Mouse (Mus musculus) thymus, adult 18-20 months (tissue): ENCODE results near the gene Ifitm5.
"Not testable (repeated sequence)": the region's sequence is repeated elsewhere in the genome, so short reads cannot be mapped to it uniquely, and the experiment has no call there.

ENCODE experiments used
- DNase-seq, 2 experiments: peaks; one replicate each; pipeline ENCODE4 v3.0.0; 2022; ENCODE audit warnings: mixed read lengths in 2 of 2

Gene Ifitm5

DNA sequence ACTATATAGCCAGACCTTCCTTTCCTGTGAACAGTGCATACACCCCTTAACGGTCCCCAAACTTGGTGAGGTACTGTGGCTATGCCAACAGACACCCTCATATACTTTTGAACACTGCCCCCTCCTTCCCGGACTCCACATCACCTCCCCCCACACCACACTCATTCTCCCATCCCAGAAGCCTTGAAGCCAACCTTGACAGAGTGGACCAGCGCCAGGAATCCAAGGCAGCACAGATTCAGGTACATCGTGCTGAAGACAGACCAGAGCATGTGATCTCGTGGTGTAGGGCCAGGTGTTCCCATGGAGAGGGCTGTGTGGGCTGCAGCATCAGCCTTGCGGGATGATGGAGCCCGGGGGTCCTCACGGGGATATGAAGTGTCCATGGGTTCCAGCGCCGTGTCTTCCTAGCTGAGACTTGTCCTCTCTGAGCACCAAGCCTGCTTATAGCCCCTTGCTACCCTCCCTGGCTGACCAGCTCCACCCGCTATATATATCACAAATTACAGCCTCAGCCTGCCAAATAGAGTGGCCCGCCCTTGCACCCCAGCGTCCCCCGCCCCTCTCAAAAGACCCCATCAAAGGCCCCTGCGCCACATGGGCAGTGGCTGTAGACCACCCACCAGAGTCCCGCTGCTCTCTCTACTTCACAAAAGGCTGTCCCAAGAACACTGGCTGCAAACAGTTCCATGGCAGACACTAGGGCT, at the start of gene Ifitm5:
Gene Ifitm5 (minus strand): TSS at position 468 of the 707 bp plus-strand sequence.
- no peak for DNase-seq

GRCm38 (mm10) chr7:140998853-140999700, 49.0 kb upstream of the Ifitm5 start:
- DNase-seq: no peak

- DNase-seq: no peak
These were observed 47.7 kb upstream of the Ifitm5 start for GRCm38 (mm10) chr7:140997817-140998216.

DNA sequence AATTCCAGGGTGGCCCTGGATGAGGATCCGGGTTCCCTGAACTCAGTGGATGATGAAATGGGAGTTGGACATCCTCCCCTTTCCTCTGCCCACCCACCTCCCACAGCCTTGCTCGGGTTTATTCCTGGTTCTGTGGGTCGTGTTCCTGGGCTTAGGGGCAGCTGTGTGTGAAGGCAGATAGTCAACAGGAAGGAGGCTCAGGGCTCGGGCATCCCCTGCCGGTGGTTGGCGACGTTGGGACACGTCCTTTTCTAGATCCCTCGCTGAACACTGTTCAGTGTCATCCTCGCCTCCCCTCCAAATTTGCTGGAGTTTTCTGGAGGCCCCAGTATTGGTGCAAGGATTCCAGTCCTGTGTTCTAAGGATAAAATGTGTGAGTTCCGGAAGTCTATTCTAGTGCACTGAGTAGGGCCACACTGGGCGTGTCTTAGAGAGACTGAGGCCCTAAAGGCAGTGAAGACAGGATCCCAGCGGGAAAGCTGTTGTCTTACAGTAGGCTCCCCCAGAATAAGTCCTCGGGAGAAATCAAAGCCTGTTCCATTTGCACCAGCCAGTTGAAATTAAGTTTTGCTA, 41.1 kb upstream of the Ifitm5 start:
- no peak for DNase-seq

DNA sequence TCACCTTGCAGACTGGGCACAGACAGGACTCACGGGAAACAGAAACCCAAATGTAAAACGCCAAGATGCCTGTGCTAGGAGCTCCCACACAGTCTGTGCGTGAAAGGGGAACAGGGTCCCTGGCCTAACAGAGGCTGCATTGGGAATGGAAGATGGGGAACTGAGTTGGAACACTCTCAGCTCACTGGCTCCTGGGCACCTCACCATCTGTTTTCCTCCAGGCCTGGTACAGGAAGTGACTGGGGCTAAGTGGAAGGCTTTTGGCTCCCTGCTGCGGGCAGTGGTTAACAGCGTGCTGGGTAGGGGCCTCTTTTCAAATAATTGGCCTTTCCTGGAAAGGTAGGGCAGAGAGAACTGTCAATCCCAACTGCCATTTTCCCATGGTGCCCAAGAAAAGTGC, 40.5 kb upstream of the Ifitm5 start:
- no peak for DNase-seq

DNA sequence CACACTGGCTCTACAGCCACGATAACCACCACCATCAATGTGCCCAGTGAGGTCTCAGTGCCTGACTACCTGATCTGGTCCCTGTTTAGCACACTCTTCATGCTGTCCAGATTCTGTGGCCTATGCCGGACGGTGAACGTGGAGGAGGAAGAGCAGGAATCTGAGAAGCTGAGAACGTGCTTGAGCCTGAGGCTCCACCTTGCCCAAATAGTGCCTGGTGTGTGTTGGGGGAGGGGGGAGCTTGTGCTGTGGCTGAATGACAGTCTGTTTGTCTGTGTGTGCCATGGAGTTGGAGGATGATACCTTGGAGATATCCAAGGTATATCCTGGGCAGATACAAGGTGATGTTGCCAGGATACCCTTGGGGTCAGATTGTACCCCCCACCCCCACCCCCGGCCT, 40.1 kb upstream of the Ifitm5 start:
- no peak for DNase-seq

DNA sequence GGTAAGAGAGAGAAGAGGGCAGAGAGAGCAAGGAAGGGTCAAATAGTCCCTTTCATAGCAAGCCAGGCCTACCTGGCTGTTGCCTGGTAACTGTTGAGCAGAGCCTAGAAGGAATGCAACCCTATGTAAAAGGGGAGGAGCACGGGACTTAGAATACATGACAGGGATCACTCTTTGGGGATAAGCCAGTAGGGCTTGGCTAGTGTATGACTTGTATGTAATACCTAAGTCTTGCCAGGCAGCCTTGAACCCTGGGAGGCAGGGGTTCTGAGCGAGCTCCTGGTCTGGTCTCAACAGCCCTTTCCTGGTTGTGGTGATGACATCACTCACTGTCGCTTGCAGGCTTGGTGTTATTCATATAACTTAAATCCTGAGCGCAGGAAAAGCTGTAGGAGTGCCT, 38.9 kb upstream of the Ifitm5 start:
- no peak for DNase-seq

DNA sequence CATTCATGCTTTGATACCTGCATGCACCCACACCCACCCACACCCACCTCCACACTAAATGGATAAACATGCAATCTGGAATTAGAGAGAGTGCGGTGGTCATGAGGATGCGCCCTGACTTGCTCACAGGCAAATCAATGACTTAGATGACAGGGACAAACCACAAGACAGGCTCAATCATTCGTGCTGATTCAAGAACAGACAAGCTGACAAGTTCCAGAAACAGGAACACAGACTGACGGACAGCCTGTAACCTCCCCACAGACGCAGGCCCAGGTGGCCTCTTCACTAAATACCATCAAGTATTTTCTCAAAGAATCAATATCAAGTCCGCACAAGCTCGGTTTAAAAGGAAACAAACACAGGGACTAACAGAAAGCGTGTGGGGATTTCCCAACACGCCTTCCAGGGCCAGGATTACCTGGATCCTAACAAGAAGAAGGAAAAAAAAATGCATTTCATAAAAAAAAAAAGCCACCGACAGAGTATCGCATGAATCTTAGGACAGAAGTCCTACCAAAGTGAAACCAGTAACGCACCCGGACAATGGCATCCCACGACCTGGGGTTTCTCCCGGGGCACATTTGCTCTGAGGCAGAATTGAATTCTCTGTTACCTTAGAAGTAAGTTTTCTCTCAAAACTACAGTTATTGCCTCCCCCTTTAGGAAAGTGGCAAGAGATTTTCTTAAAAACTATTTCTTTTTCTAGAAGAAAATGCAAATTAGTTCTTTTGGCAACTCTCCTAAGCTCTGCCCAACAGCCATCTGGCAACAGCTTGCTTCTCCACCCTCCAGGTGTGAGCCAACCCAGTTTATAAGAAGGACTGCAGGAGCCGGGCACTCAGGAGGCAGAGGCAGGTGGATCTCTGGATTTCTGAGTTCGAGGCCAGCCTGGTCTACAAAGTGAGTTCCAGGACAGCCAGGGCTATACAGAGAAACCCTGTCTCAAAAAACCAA, 37.4 kb upstream of the Ifitm5 start:
- DNase-seq: no peak

- DNase-seq: no peak
These were observed 32.9 kb upstream of the Ifitm5 start for GRCm38 (mm10) chr7:140982971-140983370.

DNA sequence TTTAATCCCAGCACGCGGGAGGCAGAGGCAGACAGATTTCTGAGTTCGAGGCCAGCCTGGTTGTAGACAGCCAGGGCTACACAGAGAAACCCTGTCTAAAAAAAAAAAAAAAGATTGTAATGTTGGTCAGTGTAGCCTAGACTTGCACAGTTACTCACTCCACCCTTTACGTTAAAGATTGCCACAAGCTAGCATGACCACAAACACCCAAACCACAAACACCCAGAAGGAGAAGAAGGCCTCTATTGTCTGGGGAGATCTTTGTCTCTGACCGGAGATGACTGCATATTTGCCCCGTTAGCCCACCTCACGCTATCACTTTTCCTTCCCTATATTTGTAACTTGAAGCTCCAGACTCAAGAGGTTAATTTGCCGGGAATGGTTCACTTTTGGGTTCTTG, 31.6 kb upstream of the Ifitm5 start:
- no peak for DNase-seq

GRCm38 (mm10) chr7:140976720-140977119, 26.6 kb upstream of the Ifitm5 start:
- not testable (repeated sequence) for DNase-seq

- DNase-seq: no peak
These were observed 25.4 kb upstream of the Ifitm5 start for GRCm38 (mm10) chr7:140975465-140975864.

DNA sequence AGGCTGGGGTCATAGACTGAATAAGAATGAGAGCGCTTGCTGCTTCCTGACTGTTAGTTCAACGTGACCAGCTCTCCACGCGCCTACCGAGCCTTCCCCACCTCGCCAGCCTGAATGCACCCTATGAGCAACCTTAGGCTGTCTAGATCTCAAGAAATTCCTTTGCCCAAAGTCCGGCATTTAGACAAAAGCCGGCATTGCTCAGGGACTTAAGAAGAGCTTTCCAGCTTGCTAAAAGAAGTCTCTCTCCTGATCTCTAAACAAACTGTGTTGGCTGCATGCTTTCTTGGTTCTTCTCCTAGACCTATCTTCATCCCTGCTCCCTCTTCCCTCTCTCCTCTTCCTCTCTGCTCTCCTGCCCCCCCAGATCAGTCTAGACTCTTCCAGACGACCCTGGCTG, 24.8 kb upstream of the Ifitm5 start:
- DNase-seq: no peak

- no peak for DNase-seq
These were observed 23.5 kb upstream of the Ifitm5 start for GRCm38 (mm10) chr7:140973396-140974165.

- DNase-seq: no peak
These were observed 21.5 kb upstream of the Ifitm5 start for GRCm38 (mm10) chr7:140971479-140972171.

DNA sequence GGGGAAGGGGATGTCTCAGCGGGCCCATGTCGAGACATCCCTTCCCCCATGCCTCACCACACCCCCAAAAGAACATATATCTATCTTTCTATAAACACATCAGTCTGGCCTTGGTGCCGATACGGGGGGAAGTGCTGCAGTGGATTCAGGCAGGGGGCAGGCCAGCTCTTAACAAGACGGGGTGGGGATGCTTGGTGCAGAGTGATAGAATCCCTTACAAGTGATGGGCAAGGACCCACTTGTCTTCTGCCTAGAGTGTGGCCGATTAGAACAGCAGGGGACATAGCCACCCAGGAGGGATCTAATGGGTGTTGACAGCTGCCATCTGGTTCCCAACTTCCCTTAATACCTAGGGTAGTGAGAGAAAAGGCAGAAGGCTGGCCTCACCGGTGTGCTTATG, 20.8 kb upstream of the Ifitm5 start:
- DNase-seq: no peak

DNA sequence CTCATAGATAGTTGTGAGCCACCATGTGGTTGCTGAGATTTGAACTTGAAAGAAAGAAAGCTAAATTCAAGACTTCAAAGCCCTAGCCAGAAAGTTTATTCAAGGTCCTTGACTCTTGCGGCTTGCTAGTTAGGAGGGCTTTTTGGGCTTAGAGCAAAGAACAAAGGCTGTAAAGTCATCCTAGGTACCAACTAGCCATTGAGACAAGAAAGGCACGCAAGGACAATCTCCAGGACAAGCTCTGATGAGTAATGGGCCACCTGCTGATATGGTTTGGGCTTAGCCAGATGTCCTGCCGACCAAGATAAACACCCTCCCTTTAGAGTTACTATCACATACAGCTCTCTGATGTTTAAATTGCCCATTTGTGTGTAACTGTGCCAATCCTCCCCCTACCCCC, 18.6 kb upstream of the Ifitm5 start:
- DNase-seq: not testable (repeated sequence)

GRCm38 (mm10) chr7:140967862-140968591, 17.9 kb upstream of the Ifitm5 start:
- DNase-seq: no peak

DNA sequence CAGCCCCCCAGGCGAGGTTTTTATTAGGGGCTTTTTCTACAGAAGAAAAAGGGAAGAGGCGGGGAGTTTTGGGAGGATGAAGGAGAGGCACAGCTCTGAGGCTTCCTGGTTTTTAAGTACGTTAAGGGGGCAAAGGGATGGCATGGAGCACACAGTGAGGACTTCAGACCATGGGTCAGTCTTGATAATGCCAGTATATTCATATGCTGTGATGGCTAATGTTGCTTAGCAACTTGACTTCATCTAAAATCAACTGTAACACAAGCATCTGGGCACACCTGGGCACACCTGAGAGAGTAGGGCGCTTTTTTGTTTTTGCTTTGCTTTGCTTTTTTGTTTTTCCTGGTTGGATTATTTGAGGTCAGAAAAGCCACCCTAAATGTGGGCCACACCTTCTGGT, 16.8 kb upstream of the Ifitm5 start, which contains the start of gene Ifitm1:
Gene Ifitm1 (plus strand): TSS at position 301 of the 400 bp plus-strand sequence.
- DNase-seq: no peak

DNA sequence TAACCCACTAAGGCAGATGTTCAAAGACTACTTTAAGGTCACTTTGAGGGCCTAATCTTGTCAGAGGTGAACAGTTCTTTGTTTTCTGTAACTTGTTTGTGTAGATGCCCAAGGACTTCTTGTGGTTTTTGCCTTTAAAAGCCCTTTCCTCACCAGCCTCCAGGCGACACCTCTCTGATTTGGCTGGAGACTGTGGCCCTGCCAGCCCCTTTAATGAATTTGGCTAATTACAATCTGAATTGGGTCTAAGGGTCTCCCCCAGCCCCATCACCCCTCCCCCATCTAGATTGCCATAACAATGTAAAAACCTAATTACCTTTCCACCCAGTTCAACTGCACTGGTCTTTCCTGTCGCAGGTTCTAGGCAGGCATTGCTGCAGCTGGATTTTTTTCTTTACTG, 12.6 kb upstream of the Ifitm5 start:
- no peak for DNase-seq
